Mouse (Mus musculus): ENCODE results near the gene Efhd2.

Gene Efhd2

DNA sequence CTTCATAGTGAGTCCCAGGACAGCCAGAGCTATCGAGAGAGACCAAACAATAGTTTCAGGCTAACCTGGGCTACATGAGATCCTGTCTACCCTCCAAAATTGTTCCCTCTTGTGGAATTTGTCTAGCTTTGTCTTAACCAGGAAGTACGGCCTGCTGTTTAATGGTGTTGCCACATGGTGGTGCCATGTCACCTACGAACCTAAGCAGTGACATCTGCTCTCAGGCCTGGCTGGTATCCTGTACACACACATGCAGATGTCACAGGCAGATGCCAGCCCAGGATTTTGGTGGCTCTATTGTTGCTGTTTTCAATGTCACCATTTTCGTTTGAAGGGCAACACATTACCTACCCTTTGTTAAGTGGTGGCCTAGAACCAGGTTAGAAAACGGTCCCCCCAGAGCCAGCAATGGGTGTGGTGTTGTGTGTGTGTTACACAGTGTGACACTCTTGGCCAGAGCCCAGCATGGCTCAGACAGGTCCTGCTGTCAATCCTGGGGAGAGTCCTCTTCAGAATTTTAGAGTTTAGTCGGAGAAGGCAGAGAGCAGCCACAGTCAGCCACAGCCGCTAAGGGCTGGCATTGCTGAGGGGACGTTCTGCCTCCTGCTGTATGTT, 64.8 kb downstream of the Efhd2 start:
- DNase-seq (ENCODE audit: low read depth, low spot score): peak; percentile 59

All from telencephalon, adult 2 months (tissue).